Mouse (Mus musculus) megakaryocyte, embryonic 14.5 days (primary cell): ENCODE measurements around the gene Sh2d6.

ENCODE experiments used
- FLI1 ChIP-seq: IDR thresholded peaks from 2 replicates; pipeline ENCODE4 v1.6.1; 2012; ENCODE audit warnings: low read length, inconsistent platforms, mixed read lengths
- GATA1 ChIP-seq: IDR thresholded peaks from 3 replicates; pipeline ENCODE4 v1.6.1; 2012; ENCODE audit warnings: mixed read lengths, low read length, inconsistent platforms, borderline replicate concordance

DNA sequence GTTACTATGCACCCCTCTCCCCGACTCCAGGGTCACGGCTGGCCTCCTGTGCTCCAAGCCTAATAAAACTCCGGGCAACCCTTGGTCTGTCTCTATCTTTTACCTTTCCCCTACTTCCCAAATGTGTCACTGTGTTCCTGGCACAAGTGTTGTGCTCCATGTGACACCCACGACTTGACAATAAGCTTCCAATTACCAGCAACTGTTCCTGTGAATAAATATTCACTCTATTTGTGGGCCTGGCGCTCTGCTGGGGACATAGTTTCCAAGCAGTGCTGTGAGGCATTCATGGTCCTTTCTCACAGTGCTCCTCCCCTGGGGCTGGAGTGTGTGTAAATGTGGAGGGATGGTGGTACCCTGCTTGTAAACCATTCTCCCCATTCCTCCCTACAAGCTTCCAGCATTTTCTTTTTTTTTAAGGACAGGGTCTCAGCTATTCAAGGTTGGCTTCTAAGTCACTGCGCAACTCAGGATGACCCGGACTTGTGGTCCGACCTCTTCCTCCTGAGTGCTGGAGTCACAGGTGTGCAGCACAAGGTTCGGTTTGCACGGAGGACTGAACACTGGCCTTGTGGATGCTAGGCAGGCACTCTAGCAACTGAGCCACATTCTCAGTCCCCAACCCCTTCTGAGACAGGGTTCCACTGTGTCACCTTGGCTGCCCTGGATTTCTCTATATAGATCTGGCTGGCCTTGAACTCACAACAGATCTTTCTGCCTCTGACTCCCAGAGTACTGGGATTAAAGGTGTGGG is 49.3 kb upstream of the Sh2d6 start:
- TF ChIP-seq GATA1 (no peak), FLI1 (no peak)
